Mouse (Mus musculus): Measurements from ENCODE around the gene Fxyd3. TPM values are rescaled to one million over a fixed set of nuclear protein-coding genes. Genes with fewer than 3 reads are reported as not detected.

The Fxyd3 gene
- total and polyA plus RNA-seq, 2 experiments from 2014 or later = 1.5 TPM; not detected in 1

DNA sequence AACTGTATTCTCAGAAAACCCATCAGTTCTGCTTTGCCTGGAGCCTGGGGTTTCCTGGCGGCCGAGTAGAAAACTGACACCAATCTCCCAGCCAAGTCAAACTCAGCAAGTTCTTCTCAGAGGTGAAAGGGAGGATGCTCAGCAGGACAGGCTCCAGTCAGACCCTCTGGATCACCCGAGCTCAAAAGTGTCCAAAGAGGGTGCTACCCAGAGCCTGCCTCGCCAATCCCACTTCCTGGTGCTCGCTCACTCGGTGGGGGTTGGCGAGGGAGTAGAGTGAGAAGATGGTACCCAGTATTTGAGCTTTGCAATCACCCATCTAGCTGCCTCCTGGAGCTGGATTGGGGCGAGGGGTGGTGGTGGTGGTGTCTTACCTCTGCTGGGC lies 35.5 kb downstream of the Fxyd3 start:
- ATAC-seq = no peak
- H3K4me3 ChIP-seq (ENCODE audit: low read length) = no peak overlapping the region
- H3K4me2 ChIP-seq (ENCODE audit: low read depth, low read length) = no peak overlapping the region
- no peaks in the 10 kb centered on the region for H3K36me3 ChIP-seq (ENCODE audit: insufficient read depth, low read length)
- no peak overlapping the region for H3K27ac ChIP-seq
- H3K27me3 ChIP-seq (ENCODE audit: insufficient read depth, low read length) = 0 out of 2 replicates have a peak, but pooled peaks cover 15% of the 10 kb centered on the region
- TF ChIP-seq CTCF (IDR thresholded peaks at IDR 0.05; ENCODE audit: low read depth) = no peak
- WGBS = 43% methylated on average over 8 of the region's 8 CpGs
- no peaks in the 10 kb centered on the region for H3K9me3 ChIP-seq (ENCODE audit: low read length)
- H3K9ac ChIP-seq (replicated peaks; ENCODE audit: low read length) = no peak overlapping the region
- DNase-seq (ENCODE audit: low spot score) = no peak
- no peaks in the 10 kb centered on the region for H3K4me1 ChIP-seq (ENCODE audit: insufficient read depth, low read length)

DNA sequence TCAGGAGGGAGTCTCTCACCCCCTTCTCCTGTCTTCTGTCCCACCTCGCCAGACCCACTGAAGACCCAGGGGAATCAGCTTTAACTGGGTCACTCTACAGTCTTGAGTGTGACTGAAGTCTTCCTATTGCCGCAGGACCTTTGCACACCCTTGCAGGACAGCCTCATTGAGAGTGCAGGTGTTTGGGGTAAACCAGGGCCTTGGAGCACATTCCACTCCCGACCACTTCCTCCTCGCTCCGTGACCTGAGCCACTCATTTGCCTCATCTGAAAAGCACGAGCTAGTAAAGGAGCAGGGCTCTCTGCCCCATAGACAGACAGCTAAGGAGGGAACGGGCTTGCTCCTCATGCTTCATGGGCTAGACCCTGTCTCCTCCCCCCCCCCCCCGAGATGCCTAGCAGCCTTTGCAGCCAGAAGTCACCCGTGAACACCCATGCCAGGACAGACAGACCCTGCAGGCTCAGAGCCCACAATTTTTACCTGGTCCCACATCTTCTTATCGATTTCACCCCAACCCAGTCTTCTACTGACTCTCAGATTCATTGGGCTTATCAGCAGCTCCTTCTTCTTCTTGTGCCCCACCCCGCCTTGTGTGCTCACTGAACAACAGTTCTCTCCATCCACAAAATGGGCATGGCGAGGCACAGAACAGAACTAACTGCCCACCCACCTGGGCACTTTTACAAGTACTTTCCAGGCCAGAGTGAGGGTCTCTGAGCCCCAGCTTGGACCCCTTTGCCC lies 36.1 kb downstream of the Fxyd3 start:
- ATAC-seq = no peak
- no peak overlapping the region for H3K4me2 ChIP-seq (ENCODE audit: low read depth, low read length)
- DNase-seq (ENCODE audit: low spot score) = no peak
- H3K27me3 ChIP-seq (ENCODE audit: insufficient read depth, low read length) = 0 out of 2 replicates have a peak, but pooled peaks cover 15% of the 10 kb centered on the region
- 77% methylated on average over 12 of the region's 12 CpGs for WGBS
- no peaks in the 10 kb centered on the region for H3K36me3 ChIP-seq (ENCODE audit: insufficient read depth, low read length)
- H3K4me3 ChIP-seq (ENCODE audit: low read length) = no peak overlapping the region
- H3K9ac ChIP-seq (replicated peaks; ENCODE audit: low read length) = no peak overlapping the region
- TF ChIP-seq CTCF (IDR thresholded peaks at IDR 0.05; ENCODE audit: low read depth) = no peak
- no peak overlapping the region for H3K27ac ChIP-seq
- H3K4me1 ChIP-seq (ENCODE audit: insufficient read depth, low read length) = no peaks in the 10 kb centered on the region
- H3K9me3 ChIP-seq (ENCODE audit: low read length) = no peaks in the 10 kb centered on the region

DNA sequence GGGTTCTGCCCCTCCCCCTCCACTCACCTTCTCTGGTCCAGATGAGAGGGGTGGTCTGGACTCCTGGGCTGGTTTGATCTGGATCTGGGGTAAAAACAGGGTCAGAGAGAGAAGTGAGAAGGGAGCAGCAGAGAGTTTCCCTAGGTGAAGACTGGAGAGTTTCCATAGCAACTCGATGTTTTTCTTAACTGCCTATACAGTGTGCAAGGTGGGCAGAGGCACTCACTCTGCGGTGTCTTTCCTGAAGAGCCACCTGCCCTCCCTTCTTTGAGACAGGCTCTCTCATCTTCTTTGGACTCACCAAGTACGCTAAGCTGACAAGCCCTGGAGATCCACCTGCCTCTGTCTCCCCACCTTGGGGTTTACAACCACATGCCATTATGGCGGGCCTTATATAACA lies 37.5 kb downstream of the Fxyd3 start:
- 78% methylated on average over 4 of the region's 4 CpGs for WGBS
- H3K36me3 ChIP-seq (ENCODE audit: insufficient read depth, low read length) = no peaks in the 10 kb centered on the region
- H3K27me3 ChIP-seq (ENCODE audit: insufficient read depth, low read length) = 0 out of 2 replicates have a peak, but pooled peaks cover 15% of the 10 kb centered on the region
- DNase-seq (ENCODE audit: low spot score) (no peak), ATAC-seq (no peak; the same call in 1 of the 2 replicates)
- H3K4me2 ChIP-seq (ENCODE audit: low read depth, low read length) = no peak overlapping the region
- H3K27ac ChIP-seq = no peak overlapping the region
- H3K9me3 ChIP-seq (ENCODE audit: low read length) = no peaks in the 10 kb centered on the region
- H3K4me3 ChIP-seq (ENCODE audit: low read length) = no peak overlapping the region
- TF ChIP-seq CTCF (IDR thresholded peaks at IDR 0.05; ENCODE audit: low read depth) = no peak
- H3K4me1 ChIP-seq (ENCODE audit: insufficient read depth, low read length) = no peaks in the 10 kb centered on the region
- H3K9ac ChIP-seq (replicated peaks; ENCODE audit: low read length) = no peak overlapping the region

GRCm38 (mm10) chr7:31037675-31038074 lies 38.8 kb downstream of the Fxyd3 start:
- Histone ChIP-seq H3K27ac (no peak overlapping the region), H3K4me3 (ENCODE audit: low read length) (no peak overlapping the region), H3K9me3 (ENCODE audit: low read length) (no peaks in the 10 kb centered on the region), H3K4me2 (ENCODE audit: low read depth, low read length) (no peak overlapping the region), H3K9ac (replicated peaks; ENCODE audit: low read length) (no peak overlapping the region), H3K4me1 (ENCODE audit: insufficient read depth, low read length) (no peaks in the 10 kb centered on the region), H3K36me3 (ENCODE audit: insufficient read depth, low read length) (no peaks in the 10 kb centered on the region), H3K27me3 (ENCODE audit: insufficient read depth, low read length) (0 out of 2 replicates have a peak, but pooled peaks cover 11% of the 10 kb centered on the region)
- no peak for TF ChIP-seq CTCF (IDR thresholded peaks at IDR 0.05; ENCODE audit: low read depth)
- ATAC-seq (no peak), DNase-seq (ENCODE audit: low spot score) (no peak)
- WGBS = 64% methylated on average over 2 of the region's 2 CpGs

DNA sequence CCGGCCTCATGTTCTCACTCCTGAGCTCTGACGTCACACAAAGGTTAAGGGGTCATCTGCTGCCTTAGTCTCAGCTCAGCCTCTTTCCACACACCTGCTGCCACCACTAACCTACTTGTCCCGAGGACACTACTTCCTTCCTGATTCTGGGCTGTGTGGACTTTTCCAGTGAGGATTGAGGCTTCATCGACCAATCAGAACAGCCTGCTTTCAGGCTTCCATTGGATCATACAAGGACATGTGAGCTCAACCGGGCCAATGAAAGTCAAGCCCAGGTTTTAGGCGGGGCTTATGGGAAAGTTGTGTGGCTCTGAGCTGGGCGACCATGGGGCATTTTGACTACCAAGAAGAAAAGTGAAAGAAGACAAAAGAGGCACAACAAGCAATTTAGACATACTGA lies 39.6 kb downstream of the Fxyd3 start:
- no peak for TF ChIP-seq CTCF (IDR thresholded peaks at IDR 0.05; ENCODE audit: low read depth)
- DNase-seq (ENCODE audit: low spot score) (no peak), ATAC-seq (no peak)
- Histone ChIP-seq H3K4me2 (ENCODE audit: low read depth, low read length) (no peak overlapping the region), H3K4me3 (ENCODE audit: low read length) (no peak overlapping the region), H3K27ac (no peak overlapping the region), H3K9ac (replicated peaks; ENCODE audit: low read length) (no peak overlapping the region), H3K36me3 (ENCODE audit: insufficient read depth, low read length) (no peaks in the 10 kb centered on the region), H3K4me1 (ENCODE audit: insufficient read depth, low read length) (no peaks in the 10 kb centered on the region), H3K27me3 (ENCODE audit: insufficient read depth, low read length) (0 out of 2 replicates have a peak, but pooled peaks cover 8% of the 10 kb centered on the region), H3K9me3 (ENCODE audit: low read length) (no peaks in the 10 kb centered on the region)
- WGBS = 88% methylated on average over 7 of the region's 7 CpGs

- H3K27ac ChIP-seq = no peak overlapping the region
These were observed 41.2 kb downstream of the Fxyd3 start for GRCm38 (mm10) chr7:31035291-31035690.

DNA sequence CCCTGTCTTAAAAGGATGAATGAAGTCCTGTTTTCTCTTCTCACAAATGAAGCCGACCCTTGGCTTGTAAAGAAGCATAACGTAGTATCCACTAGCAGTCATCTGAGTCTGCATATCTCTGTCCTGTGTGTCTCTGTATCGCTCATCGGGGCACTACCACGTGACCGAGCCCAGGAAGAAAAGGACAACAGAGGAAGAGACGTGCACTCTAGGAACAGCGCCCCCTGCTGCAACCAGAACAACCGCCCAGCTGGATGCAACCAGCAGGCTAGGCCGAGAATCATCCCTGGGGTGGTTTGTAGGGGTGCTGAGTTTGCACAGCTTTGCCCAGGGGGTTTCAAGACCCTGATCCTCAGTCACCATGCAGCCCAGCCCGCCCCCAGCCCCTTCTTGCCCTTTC lies 41.7 kb downstream of the Fxyd3 start:
- Histone ChIP-seq H3K4me3 (ENCODE audit: low read length) (no peak overlapping the region), H3K4me1 (ENCODE audit: insufficient read depth, low read length) (no peaks in the 10 kb centered on the region), H3K4me2 (ENCODE audit: low read depth, low read length) (no peak overlapping the region), H3K9me3 (ENCODE audit: low read length) (no peaks in the 10 kb centered on the region), H3K36me3 (ENCODE audit: insufficient read depth, low read length) (no peaks in the 10 kb centered on the region), H3K27ac (no peak overlapping the region), H3K9ac (replicated peaks; ENCODE audit: low read length) (no peak overlapping the region), H3K27me3 (ENCODE audit: insufficient read depth, low read length) (no peaks in the 10 kb centered on the region)
- no peak for ATAC-seq
- no peak for DNase-seq (ENCODE audit: low spot score)
- peak; percentile 40 for TF ChIP-seq CTCF (IDR thresholded peaks at IDR 0.05; ENCODE audit: low read depth)
- 71% methylated on average over 11 of the region's 11 CpGs for WGBS

More at GRCm38 (mm10) chr7:31035291-31035690, 41.2 kb downstream of the Fxyd3 start:
- Histone ChIP-seq H3K36me3 (ENCODE audit: insufficient read depth, low read length) (no peaks in the 10 kb centered on the region), H3K27me3 (ENCODE audit: insufficient read depth, low read length) (no peaks in the 10 kb centered on the region), H3K4me3 (ENCODE audit: low read length) (no peak overlapping the region), H3K4me1 (ENCODE audit: insufficient read depth, low read length) (no peaks in the 10 kb centered on the region), H3K9ac (replicated peaks; ENCODE audit: low read length) (no peak overlapping the region), H3K9me3 (ENCODE audit: low read length) (no peaks in the 10 kb centered on the region), H3K4me2 (ENCODE audit: low read depth, low read length) (no peak overlapping the region)
- no peak for ATAC-seq
- no peak for TF ChIP-seq CTCF (IDR thresholded peaks at IDR 0.05; ENCODE audit: low read depth)
- 79% methylated on average over 11 of the region's 11 CpGs for WGBS
- no peak for DNase-seq (ENCODE audit: low spot score)

Data from hindbrain, postnatal 0 days (tissue).